Mouse (Mus musculus): ENCODE measurements around the gene Fli1. TPM values are rescaled to one million over a fixed set of nuclear protein-coding genes. Genes with fewer than 3 reads are reported as not detected.

Fli1 gene
- polyA plus RNA-seq, 1 experiment from 2014 or later, result 22.8 TPM

DNA sequence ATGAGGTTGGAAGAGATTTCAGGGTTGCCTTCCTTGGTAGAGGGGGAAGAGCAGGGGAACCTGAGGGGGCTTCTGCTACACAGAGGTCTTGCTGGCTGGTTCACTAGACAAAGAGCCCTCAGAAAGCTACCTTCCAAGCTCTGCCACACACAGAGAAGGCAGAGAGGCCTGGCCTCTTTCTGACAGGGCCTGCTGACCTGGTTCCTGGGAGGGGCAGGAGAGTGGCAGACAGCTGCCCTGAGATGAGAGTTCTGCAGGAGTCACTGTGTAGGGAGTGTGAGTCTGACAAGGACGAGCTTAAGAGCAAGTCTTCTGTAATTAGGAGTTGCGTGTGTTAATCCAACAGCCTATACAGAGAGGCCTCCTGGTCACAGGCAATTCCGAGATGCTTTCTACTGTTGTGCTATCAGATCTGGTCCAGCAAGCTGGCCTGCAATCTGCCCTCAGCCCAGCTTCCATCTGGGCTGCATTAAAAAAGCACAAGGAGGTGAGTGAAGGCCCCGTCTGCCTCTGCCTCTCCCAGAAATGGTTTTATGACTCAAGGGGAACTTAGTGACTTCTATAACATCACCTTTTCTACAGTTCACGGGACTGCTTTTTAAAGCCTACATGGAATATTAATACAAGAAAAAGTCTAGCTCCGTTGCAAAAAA, 28.1 kb downstream of the Fli1 start:
- Histone ChIP-seq H3K4me3 (ENCODE audit: low read depth, low read length) (no peak overlapping the region), H3K27me3 (ENCODE audit: control insufficient read depth, insufficient read depth, low read length) (no peaks in the 10 kb centered on the region), H3K4me1 (ENCODE audit: control insufficient read depth, insufficient read depth, low read length) (peaks cover 9% of the 10 kb centered on the region; the same call in 1 of the 2 replicates), H3K36me3 (ENCODE audit: control insufficient read depth, insufficient read depth, low read length) (no peaks in the 10 kb centered on the region), H3K9ac (ENCODE audit: low read length) (no peak overlapping the region), H3K27ac (ENCODE audit: low read depth, low read length) (no peak overlapping the region), H3K4me2 (ENCODE audit: low read depth) (no peak overlapping the region), H3K9me3 (ENCODE audit: control insufficient read depth, low read length) (no peaks in the 10 kb centered on the region)
- 50% methylated on average over 6 of the region's 6 CpGs for WGBS
- no peak for DNase-seq (ENCODE audit: low spot score)
- ATAC-seq (ENCODE audit: insufficient read depth, low FRiP score, low TSS enrichment), result no peak

DNA sequence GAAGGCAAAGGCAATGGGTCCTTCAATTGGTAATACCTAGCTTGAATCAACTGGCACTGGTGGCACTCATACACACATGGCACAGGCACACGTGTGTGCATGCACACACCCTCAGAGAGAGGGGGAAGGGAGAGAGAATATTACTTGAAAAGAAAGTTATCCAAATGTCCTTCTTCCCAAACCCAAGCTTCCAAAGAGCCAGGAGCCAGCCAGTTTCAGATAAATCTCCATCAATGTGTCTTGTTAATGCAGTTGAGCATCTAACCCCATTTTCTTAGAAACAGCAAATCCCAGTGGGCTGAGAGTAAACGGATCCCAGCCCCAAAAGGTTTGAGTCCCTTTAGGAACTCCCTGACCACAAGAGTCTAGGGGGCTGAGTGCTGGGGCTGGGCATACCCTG, 29.2 kb downstream of the Fli1 start:
- Histone ChIP-seq H3K4me2 (ENCODE audit: low read depth) (no peak overlapping the region), H3K27me3 (ENCODE audit: control insufficient read depth, insufficient read depth, low read length) (no peaks in the 10 kb centered on the region), H3K4me1 (ENCODE audit: control insufficient read depth, insufficient read depth, low read length) (0 out of 2 replicates have a peak, but pooled peaks cover 4% of the 10 kb centered on the region), H3K4me3 (ENCODE audit: low read depth, low read length) (no peak overlapping the region), H3K9me3 (ENCODE audit: control insufficient read depth, low read length) (no peaks in the 10 kb centered on the region), H3K36me3 (ENCODE audit: control insufficient read depth, insufficient read depth, low read length) (no peaks in the 10 kb centered on the region), H3K27ac (ENCODE audit: low read depth, low read length) (no peak overlapping the region), H3K9ac (ENCODE audit: low read length) (no peak overlapping the region)
- no peak for DNase-seq (ENCODE audit: low spot score)
- WGBS, result 66% methylated on average over 2 of the region's 2 CpGs
- no peak for ATAC-seq (ENCODE audit: insufficient read depth, low FRiP score, low TSS enrichment)

DNA sequence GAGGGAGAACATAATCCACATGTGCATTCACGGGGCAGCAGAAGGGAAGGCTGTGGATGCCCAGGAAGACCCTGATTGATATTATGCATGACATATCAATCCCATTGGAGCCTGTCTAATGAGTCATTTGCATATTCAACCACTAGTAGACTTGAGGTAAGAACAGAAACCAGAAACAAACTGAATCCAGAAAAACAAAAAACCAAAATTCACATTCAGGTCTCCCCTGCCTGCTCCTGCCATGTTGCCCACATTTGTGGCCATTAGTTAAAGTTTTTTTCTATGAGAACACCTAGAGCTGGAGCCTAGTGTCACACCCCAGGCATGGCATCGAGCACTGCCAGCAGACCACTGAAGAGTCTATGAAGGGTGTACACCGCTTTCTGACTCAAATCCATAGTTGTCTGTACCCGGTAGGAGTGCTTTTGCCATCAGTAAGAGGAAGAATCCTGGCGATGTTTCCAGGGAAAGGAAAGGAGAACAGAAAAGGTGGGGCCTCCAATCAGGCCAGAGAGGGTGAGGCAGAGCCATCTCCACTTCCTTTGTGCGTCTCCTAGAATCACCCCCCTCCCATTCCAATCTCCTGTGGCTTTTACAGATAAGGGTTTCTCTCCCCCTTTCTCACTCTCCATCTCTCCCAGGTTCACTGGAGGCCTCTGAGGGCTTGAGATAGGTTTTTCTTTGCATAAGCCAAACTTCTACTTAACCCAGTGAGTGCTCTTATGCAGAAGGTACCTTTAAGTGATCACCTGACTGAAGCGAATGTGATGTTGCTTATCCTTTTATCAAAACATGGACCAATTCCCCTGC, 32.0 kb downstream of the Fli1 start:
- Histone ChIP-seq H3K27me3 (ENCODE audit: control insufficient read depth, insufficient read depth, low read length) (no peaks in the 10 kb centered on the region), H3K4me3 (ENCODE audit: low read depth, low read length) (no peak overlapping the region), H3K4me1 (ENCODE audit: control insufficient read depth, insufficient read depth, low read length) (0 out of 2 replicates have a peak, but pooled peaks cover 4% of the 10 kb centered on the region), H3K27ac (ENCODE audit: low read depth, low read length) (no peak overlapping the region), H3K9ac (ENCODE audit: low read length) (no peak overlapping the region), H3K36me3 (ENCODE audit: control insufficient read depth, insufficient read depth, low read length) (no peaks in the 10 kb centered on the region), H3K4me2 (ENCODE audit: low read depth) (no peak overlapping the region), H3K9me3 (ENCODE audit: control insufficient read depth, low read length) (no peaks in the 10 kb centered on the region)
- no peak for ATAC-seq (ENCODE audit: insufficient read depth, low FRiP score, low TSS enrichment)
- DNase-seq (ENCODE audit: low spot score), result no peak
- 87% methylated on average over 7 of the region's 7 CpGs for WGBS

DNA sequence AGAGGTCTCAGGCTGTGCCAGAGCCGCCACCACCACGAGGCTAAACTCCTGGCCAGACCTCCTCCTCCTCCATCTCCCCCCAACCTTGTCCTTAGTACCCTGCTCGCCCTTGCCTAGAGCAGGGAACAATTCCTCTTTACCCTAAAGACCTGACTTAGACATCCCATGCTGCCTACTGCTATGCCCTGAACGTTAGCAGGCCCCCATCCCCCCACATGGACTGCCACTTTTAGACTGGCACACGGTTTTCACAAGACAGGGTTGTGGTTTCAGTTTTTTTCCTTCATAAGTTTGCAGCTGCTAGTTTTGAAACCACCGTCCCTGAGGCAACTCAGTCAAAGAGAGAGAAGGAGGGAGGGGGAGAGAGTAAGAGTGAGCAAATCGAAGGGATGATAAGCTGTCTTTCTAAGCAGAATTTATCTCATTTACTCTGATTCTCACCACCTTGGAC, 32.9 kb downstream of the Fli1 start:
- H3K4me3 ChIP-seq (ENCODE audit: low read depth, low read length), result no peak overlapping the region
- H3K27ac ChIP-seq (ENCODE audit: low read depth, low read length), result no peak overlapping the region
- H3K27me3 ChIP-seq (ENCODE audit: control insufficient read depth, insufficient read depth, low read length), result no peaks in the 10 kb centered on the region
- ATAC-seq (ENCODE audit: insufficient read depth, low FRiP score, low TSS enrichment) (no peak), DNase-seq (ENCODE audit: low spot score) (no peak)
- 0 out of 2 replicates have a peak, but pooled peaks cover 2% of the 10 kb centered on the region for H3K4me1 ChIP-seq (ENCODE audit: control insufficient read depth, insufficient read depth, low read length)
- no peaks in the 10 kb centered on the region for H3K36me3 ChIP-seq (ENCODE audit: control insufficient read depth, insufficient read depth, low read length)
- no peak overlapping the region for H3K9ac ChIP-seq (ENCODE audit: low read length)
- 82% methylated on average over 7 of the region's 7 CpGs for WGBS
- no peaks in the 10 kb centered on the region for H3K9me3 ChIP-seq (ENCODE audit: control insufficient read depth, low read length)
- no peak overlapping the region for H3K4me2 ChIP-seq (ENCODE audit: low read depth)

DNA sequence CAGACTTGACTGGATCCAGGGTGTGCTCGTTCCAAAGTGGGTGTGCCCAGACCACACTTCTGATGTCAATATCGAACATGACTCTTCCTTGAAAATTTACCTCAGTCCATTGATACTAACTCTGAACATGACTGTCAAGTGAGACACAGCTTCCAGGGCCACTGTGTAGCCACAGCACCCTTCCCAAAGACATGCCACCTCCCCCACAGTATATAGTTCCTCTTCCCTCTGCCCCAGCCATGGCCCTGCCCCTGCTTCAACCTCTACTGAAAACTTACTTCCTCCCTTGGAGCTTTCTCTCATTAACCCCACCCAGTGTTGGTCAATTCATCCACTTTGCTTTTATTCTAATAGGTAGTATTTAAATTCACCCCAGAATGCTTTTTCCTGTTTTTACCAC, 34.0 kb downstream of the Fli1 start:
- 85% methylated on average over 2 of the region's 2 CpGs for WGBS
- H3K36me3 ChIP-seq (ENCODE audit: control insufficient read depth, insufficient read depth, low read length), result no peaks in the 10 kb centered on the region
- no peaks in the 10 kb centered on the region for H3K4me1 ChIP-seq (ENCODE audit: control insufficient read depth, insufficient read depth, low read length)
- H3K4me3 ChIP-seq (ENCODE audit: low read depth, low read length), result no peak overlapping the region
- no peak overlapping the region for H3K9ac ChIP-seq (ENCODE audit: low read length)
- no peak overlapping the region for H3K27ac ChIP-seq (ENCODE audit: low read depth, low read length)
- H3K4me2 ChIP-seq (ENCODE audit: low read depth), result no peak overlapping the region
- no peaks in the 10 kb centered on the region for H3K9me3 ChIP-seq (ENCODE audit: control insufficient read depth, low read length)
- H3K27me3 ChIP-seq (ENCODE audit: control insufficient read depth, insufficient read depth, low read length), result no peaks in the 10 kb centered on the region
- no peak for ATAC-seq (ENCODE audit: insufficient read depth, low FRiP score, low TSS enrichment)
- no peak for DNase-seq (ENCODE audit: low spot score)

DNA sequence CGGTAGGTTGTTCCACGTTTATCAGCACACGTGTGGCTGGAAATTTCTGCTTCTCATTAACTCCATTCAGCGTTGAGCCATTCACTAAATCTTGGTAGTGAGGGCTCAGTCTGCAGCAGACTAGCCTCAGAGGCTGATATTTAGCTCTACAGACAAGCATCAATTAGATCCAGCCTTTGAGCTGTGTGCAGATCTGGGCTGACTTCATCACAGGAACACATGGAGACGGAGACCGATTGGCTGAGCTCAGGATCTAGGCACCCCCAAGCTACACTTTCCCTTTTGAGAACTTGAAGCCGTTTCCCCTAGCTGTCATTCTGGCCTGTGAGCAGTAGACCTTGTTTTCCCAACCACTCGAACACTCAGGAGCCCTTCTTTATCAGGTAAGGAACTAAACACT, 34.5 kb downstream of the Fli1 start:
- H3K9me3 ChIP-seq (ENCODE audit: control insufficient read depth, low read length), result no peaks in the 10 kb centered on the region
- H3K4me2 ChIP-seq (ENCODE audit: low read depth), result no peak overlapping the region
- no peaks in the 10 kb centered on the region for H3K27me3 ChIP-seq (ENCODE audit: control insufficient read depth, insufficient read depth, low read length)
- no peak overlapping the region for H3K27ac ChIP-seq (ENCODE audit: low read depth, low read length)
- H3K4me1 ChIP-seq (ENCODE audit: control insufficient read depth, insufficient read depth, low read length), result no peaks in the 10 kb centered on the region
- no peak overlapping the region for H3K9ac ChIP-seq (ENCODE audit: low read length)
- H3K36me3 ChIP-seq (ENCODE audit: control insufficient read depth, insufficient read depth, low read length), result no peaks in the 10 kb centered on the region
- WGBS, result 68% methylated on average over 8 of the region's 8 CpGs
- ATAC-seq (ENCODE audit: insufficient read depth, low FRiP score, low TSS enrichment) (no peak), DNase-seq (ENCODE audit: low spot score) (no peak)
- H3K4me3 ChIP-seq (ENCODE audit: low read depth, low read length), result no peak overlapping the region

DNA sequence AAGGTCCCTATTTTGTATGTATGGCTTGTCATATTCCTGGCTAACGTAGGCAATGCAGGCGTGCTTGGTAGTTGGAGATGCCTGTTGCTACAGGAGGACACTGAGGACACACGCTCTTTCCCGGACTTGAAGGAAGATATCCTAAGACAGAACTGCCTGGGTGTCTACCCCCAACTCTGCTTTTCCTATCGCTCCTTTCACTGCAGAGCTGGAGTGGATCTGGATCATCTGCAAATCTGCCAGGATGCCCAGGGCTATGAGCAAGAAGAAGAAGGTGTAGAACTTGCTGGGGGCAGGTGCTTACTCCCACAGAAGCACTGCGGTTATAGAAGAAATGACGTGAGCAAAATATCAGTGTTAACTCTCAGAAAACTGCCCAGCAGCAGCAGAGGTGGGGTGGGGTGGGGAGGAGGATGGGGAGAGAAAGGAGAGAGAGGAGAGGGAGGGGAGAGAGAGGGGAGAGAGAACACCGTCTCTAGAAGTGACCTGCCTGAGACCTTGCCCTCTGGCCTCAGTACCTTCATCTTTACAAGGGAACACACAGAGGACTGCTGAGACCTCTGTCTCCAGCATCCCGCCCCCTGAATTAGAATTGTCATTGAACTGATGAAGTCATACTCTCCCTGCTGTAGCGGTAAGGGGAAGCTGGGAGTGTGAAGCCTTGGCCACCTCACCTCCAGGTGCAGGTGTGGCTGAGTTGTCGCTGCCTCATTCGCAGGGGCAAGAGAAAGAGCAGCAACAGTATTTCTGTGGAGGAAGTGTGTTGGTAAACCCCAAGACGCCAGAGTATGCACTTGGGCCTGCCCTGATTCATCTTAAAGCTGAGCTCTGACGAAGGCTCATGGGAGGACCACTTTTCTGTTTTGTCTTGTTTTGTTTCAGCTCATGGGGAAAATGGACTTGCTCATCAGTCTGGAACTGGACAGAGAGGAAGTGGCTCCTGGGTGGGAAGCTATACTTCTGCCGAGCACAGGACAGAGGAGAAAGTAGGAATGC, 35.5 kb downstream of the Fli1 start:
- WGBS, result 75% methylated on average over 15 of the region's 15 CpGs
- no peak overlapping the region for H3K9ac ChIP-seq (ENCODE audit: low read length)
- no peaks in the 10 kb centered on the region for H3K36me3 ChIP-seq (ENCODE audit: control insufficient read depth, insufficient read depth, low read length)
- H3K27me3 ChIP-seq (ENCODE audit: control insufficient read depth, insufficient read depth, low read length), result no peaks in the 10 kb centered on the region
- no peak overlapping the region for H3K4me2 ChIP-seq (ENCODE audit: low read depth)
- no peaks in the 10 kb centered on the region for H3K9me3 ChIP-seq (ENCODE audit: control insufficient read depth, low read length)
- no peaks in the 10 kb centered on the region for H3K4me1 ChIP-seq (ENCODE audit: control insufficient read depth, insufficient read depth, low read length)
- no peak overlapping the region for H3K27ac ChIP-seq (ENCODE audit: low read depth, low read length)
- ATAC-seq (ENCODE audit: insufficient read depth, low FRiP score, low TSS enrichment) (no peak), DNase-seq (ENCODE audit: low spot score) (no peak)
- no peak overlapping the region for H3K4me3 ChIP-seq (ENCODE audit: low read depth, low read length)

DNA sequence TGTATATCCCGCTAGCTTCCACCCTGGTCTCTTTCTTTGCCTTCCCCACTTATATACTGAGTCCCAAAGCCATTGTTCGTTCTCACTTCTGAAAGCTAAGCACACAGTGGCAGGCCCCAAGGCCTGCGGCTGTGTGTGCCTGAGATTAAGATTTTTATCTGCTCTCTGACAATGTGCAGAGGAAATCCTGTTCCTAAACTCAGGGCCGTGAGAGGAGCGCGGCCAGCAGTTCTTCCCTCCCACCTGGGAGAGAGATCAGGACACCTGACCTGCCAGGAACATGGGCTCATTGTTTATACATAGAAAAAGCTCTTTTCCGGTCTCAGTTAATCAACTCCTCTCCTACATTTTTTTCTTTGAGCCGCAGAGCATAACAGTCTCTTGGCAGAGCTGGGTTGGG, 36.5 kb downstream of the Fli1 start:
- H3K4me3 ChIP-seq (ENCODE audit: low read depth, low read length), result no peak overlapping the region
- DNase-seq (ENCODE audit: low spot score) (no peak), ATAC-seq (ENCODE audit: insufficient read depth, low FRiP score, low TSS enrichment) (no peak)
- no peaks in the 10 kb centered on the region for H3K36me3 ChIP-seq (ENCODE audit: control insufficient read depth, insufficient read depth, low read length)
- H3K27me3 ChIP-seq (ENCODE audit: control insufficient read depth, insufficient read depth, low read length), result no peaks in the 10 kb centered on the region
- no peaks in the 10 kb centered on the region for H3K4me1 ChIP-seq (ENCODE audit: control insufficient read depth, insufficient read depth, low read length)
- no peak overlapping the region for H3K9ac ChIP-seq (ENCODE audit: low read length)
- H3K27ac ChIP-seq (ENCODE audit: low read depth, low read length), result no peak overlapping the region
- H3K4me2 ChIP-seq (ENCODE audit: low read depth), result no peak overlapping the region
- H3K9me3 ChIP-seq (ENCODE audit: control insufficient read depth, low read length), result no peaks in the 10 kb centered on the region
- 74% methylated on average over 8 of the region's 8 CpGs for WGBS
